Mouse (Mus musculus) liver, postnatal 0 days (tissue): ENCODE measurements at regions not wholly inside any gene's neighbourhood (a gene's known extent, or its start where the extent isn't known, plus 50 kb on each side); places are given as distances from the start of the nearest gene placed in this dataset.
"Not testable (repeated sequence)": the region's sequence is repeated elsewhere in the genome, so short reads cannot be mapped to it uniquely, and the experiment has no call there.

Experiments
- ATAC-seq: fragments of 200-750 bp; cut with Nextera tagmentation; 2 replicates; pipeline ENCODE4 v1.8.0; 2017; ENCODE audit warnings: mild to moderate bottlenecking, moderate library complexity
- DNase-seq: peaks from one replicate; pipeline ENCODE4 v3.0.0-alpha.2; 2016
- H3K27ac ChIP-seq: fragments of 300-500 bp; sonication (generic); 2 replicates; pipeline ENCODE4 v1.5.1; 2014; ENCODE audit warnings: antibody characterized with exemption, moderate library complexity, mild to moderate bottlenecking, low read depth
- H3K27me3 ChIP-seq: fragments of 300-500 bp; sonication (generic); 2 replicates; pipeline ENCODE4 v1.6.1; 2014; ENCODE audit warnings: low read length, control low read depth, mixed read lengths; ENCODE audit not compliant: insufficient read depth
- H3K36me3 ChIP-seq: fragments of 300-500 bp; sonication (generic); replicated peaks from 2 replicates; pipeline ENCODE4 v1.6.1; 2014; ENCODE audit warnings: mild to moderate bottlenecking, control low read depth, low read length, moderate library complexity, mixed read lengths; ENCODE audit not compliant: insufficient read depth
- H3K4me1 ChIP-seq: fragments of 300-500 bp; sonication (generic); 2 replicates; pipeline ENCODE4 v1.6.1; 2014; ENCODE audit warnings: antibody characterized with exemption, mild to moderate bottlenecking, control low read depth; ENCODE audit not compliant: insufficient read depth
- H3K4me2 ChIP-seq: fragments of 300-500 bp; sonication (generic); 2 replicates; pipeline ENCODE4 v1.6.1; 2014; ENCODE audit warnings: low read depth, mild to moderate bottlenecking, low read length, moderate library complexity, mixed read lengths
- H3K4me3 ChIP-seq: fragments of 300-500 bp; sonication (generic); 2 replicates; pipeline ENCODE4 v1.5.1; 2014; ENCODE audit warnings: low read depth, low read length
- H3K9ac ChIP-seq: fragments of 300-500 bp; sonication (generic); replicated peaks from 2 replicates; pipeline ENCODE4 v1.6.1; 2014; ENCODE audit warnings: mild to moderate bottlenecking, moderate library complexity
- H3K9me3 ChIP-seq: fragments of 300-500 bp; sonication (generic); 2 replicates; pipeline ENCODE4 v1.6.1; 2016; ENCODE audit warnings: mild to moderate bottlenecking, control low read depth, low read length, mixed read lengths
- CTCF ChIP-seq: sonication (generic); IDR thresholded peaks from 2 replicates; pipeline ENCODE4 v1.5.1; 2016; ENCODE audit warnings: antibody characterized with exemption, low read depth
- EP300 ChIP-seq: IDR thresholded peaks from 2 replicates; pipeline ENCODE4 v1.6.1; 2016; ENCODE audit warnings: antibody characterized with exemption, low read depth, mild to moderate bottlenecking
- WGBS: fragments of 180-500 bp; shearing (Covaris S2); extraction: QIAGEN DNeasy Blood & Tissue Kit; methylation state at CpG from one replicate; pipeline ENCODE4 v1.1.7; 2014; ENCODE audit not compliant: insufficient replicate concordance; 5-methylcytosine and 5-hydroxymethylcytosine counted together

- Histone ChIP-seq H3K4me1 (no peaks in the 10 kb centered on the region), H3K27me3 (no peaks in the 10 kb centered on the region), H3K9ac (no peak overlapping the region), H3K4me2 (no peak overlapping the region), H3K36me3 (no peaks in the 10 kb centered on the region), H3K9me3 (no peaks in the 10 kb centered on the region), H3K27ac (no peak overlapping the region), H3K4me3 (no peak overlapping the region)
- TF ChIP-seq CTCF (no peak), EP300 (no peak)
- no peak for ATAC-seq
- no peak for DNase-seq
- WGBS: 85% methylated on average over 10 of the region's 10 CpGs
Measured at GRCm38 (mm10) chr1:88794926-88795325, 92.9 kb upstream of the Arl4c start.

GRCm38 (mm10) chr1:88798473-88798872 is 96.5 kb upstream of the Arl4c start:
- DNase-seq: no peak
- no peak for ATAC-seq
- TF ChIP-seq CTCF (no peak), EP300 (no peak)
- no peaks in the 10 kb centered on the region for H3K9me3 ChIP-seq
- H3K4me2 ChIP-seq: no peak overlapping the region
- H3K9ac ChIP-seq: no peak overlapping the region
- no peak overlapping the region for H3K4me3 ChIP-seq
- no peaks in the 10 kb centered on the region for H3K4me1 ChIP-seq
- no peaks in the 10 kb centered on the region for H3K36me3 ChIP-seq
- no peaks in the 10 kb centered on the region for H3K27me3 ChIP-seq
- no peak overlapping the region for H3K27ac ChIP-seq
- 81% methylated on average over 14 of the region's 14 CpGs for WGBS

DNA sequence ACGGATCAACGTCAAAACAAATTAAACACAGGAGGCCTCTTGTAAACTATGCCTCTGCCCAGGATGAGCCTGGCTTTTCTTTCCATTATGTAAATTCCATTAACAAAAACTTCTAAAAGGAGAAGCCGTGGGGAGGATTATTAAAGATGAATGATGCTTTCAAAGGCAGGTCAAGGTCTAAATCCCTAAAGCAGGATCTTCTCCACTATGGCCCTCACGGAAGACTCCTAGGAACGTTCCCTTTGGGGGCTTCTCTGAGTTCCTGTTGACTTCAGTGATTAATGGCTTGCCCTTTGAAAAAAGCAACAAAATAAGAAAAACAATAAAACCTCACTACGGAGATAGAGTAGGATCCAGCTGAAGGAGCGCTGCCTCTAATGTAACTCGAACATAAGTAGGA is 96.9 kb upstream of the Arl4c start:
- Histone ChIP-seq H3K36me3 (no peaks in the 10 kb centered on the region), H3K4me2 (no peak overlapping the region), H3K9me3 (no peaks in the 10 kb centered on the region), H3K27me3 (no peaks in the 10 kb centered on the region), H3K27ac (no peak overlapping the region), H3K4me1 (no peaks in the 10 kb centered on the region), H3K4me3 (no peak overlapping the region), H3K9ac (no peak overlapping the region)
- 71% methylated on average over 8 of the region's 8 CpGs for WGBS
- DNase-seq: no peak
- no peak for ATAC-seq
- no peak for TF ChIP-seq CTCF

DNA sequence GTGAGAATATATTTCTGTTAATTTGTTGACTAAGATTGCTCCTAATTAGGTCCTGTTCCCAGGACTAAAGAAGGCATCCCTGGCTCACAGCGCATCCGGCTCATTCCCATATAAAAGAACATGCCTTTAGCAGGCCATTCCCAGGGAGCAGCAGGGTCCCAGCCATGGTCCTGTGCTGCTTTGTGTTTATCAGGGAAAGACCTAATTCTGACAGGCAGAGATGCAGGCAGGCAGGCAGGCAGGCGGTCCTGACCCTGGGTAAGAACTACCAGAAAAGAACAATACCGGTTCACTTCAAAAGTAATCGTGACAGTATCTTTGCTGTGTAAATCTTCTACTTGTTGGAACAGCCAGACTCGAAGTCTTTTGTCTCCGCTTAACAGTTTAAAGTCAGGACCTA is 97.3 kb upstream of the Arl4c start:
- Histone ChIP-seq H3K27me3 (no peaks in the 10 kb centered on the region), H3K4me2 (no peak overlapping the region), H3K9me3 (no peaks in the 10 kb centered on the region), H3K36me3 (no peaks in the 10 kb centered on the region), H3K4me3 (no peak overlapping the region), H3K9ac (no peak overlapping the region), H3K4me1 (no peaks in the 10 kb centered on the region), H3K27ac (no peak overlapping the region)
- 65% methylated on average over 7 of the region's 7 CpGs for WGBS
- no peak for DNase-seq
- TF ChIP-seq EP300 (no peak), CTCF (no peak)
- ATAC-seq: no peak

- DNase-seq (no peak), ATAC-seq (no peak)
- WGBS: 70% methylated on average over 8 of the region's 8 CpGs
- Histone ChIP-seq H3K4me2 (no peak overlapping the region), H3K4me3 (no peak overlapping the region), H3K9ac (no peak overlapping the region), H3K27ac (no peak overlapping the region), H3K27me3 (no peaks in the 10 kb centered on the region), H3K36me3 (no peaks in the 10 kb centered on the region), H3K9me3 (no peaks in the 10 kb centered on the region), H3K4me1 (no peaks in the 10 kb centered on the region)
- no peak for TF ChIP-seq EP300
- no peak for TF ChIP-seq CTCF
Measured at GRCm38 (mm10) chr1:88799789-88800188, 97.8 kb upstream of the Arl4c start.

- WGBS: 63% methylated on average over 5 of the region's 5 CpGs
- H3K27me3 ChIP-seq: no peaks in the 10 kb centered on the region
- H3K27ac ChIP-seq: no peak overlapping the region
- no peak overlapping the region for H3K9ac ChIP-seq
- ATAC-seq (no peak), DNase-seq (no peak)
- H3K4me2 ChIP-seq: no peak overlapping the region
- H3K4me1 ChIP-seq: no peaks in the 10 kb centered on the region
- H3K9me3 ChIP-seq: no peaks in the 10 kb centered on the region
- TF ChIP-seq CTCF (no peak), EP300 (no peak)
- no peak overlapping the region for H3K4me3 ChIP-seq
- no peaks in the 10 kb centered on the region for H3K36me3 ChIP-seq
Measured at GRCm38 (mm10) chr1:88800411-88800810, 98.4 kb upstream of the Arl4c start.

GRCm38 (mm10) chr1:88801151-88801550 is 99.1 kb upstream of the Arl4c start:
- not testable (repeated sequence) for H3K4me1 ChIP-seq, H3K27me3 ChIP-seq, DNase-seq, H3K27ac ChIP-seq, H3K4me3 ChIP-seq, H3K36me3 ChIP-seq, H3K9me3 ChIP-seq, H3K9ac ChIP-seq, H3K4me2 ChIP-seq, ATAC-seq
